Mouse (Mus musculus) MEL-GATA-1-ER (cell line): ENCODE data around the gene Efna4.

Experiments used
- DNase-seq: peaks from one replicate; pipeline ENCODE4 v3.0.0-alpha.2; 2012; ENCODE audit warnings: low read depth; ENCODE audit errors: extremely low read depth

Efna4 gene

DNA sequence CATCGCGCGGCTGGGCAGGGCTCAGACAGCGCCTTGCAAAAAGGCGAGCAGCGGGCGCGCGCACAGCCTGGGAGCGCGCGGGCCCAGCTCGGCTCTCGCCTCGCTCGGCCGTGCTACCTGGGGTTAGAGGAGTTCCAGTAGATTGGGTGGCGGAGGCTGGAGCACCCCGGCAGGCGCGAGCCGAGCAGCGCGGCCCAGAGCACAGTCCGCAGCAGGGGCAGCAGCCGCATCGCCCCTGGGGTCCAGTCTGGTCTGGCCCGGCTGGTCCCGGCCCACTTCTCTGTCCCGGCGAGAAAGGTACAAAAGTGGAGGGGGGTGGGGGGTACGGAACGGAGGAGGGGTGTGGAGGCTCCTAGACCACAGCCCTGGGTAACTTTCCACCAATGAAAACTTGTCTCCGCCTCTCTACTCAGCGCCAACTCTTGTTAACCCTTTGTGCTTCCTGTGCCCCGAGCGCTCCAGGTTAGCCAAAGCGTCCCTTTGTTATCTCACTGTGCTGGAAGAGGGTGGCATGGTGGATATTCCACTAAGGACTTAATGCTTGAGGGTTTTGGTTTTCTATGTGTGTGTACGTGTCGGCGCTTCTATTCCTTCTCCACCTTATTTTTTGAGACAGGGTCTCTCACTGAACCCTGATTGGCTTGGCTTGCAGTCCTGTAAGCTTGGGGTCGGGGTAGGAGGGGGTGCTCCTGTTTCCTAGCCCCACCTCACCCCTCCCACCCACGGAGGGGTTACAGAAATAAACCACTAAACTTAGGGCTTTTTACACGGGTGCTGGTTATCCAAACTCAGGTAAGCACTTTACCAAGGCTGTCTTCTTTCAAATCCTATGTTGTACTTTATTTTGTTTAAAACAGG lies at the start of gene Efna4:
Gene Efna4, minus strand, starts transcription at position 308 of the 858 bp plus-strand sequence.
- peak; percentile 69 for DNase-seq

DNA sequence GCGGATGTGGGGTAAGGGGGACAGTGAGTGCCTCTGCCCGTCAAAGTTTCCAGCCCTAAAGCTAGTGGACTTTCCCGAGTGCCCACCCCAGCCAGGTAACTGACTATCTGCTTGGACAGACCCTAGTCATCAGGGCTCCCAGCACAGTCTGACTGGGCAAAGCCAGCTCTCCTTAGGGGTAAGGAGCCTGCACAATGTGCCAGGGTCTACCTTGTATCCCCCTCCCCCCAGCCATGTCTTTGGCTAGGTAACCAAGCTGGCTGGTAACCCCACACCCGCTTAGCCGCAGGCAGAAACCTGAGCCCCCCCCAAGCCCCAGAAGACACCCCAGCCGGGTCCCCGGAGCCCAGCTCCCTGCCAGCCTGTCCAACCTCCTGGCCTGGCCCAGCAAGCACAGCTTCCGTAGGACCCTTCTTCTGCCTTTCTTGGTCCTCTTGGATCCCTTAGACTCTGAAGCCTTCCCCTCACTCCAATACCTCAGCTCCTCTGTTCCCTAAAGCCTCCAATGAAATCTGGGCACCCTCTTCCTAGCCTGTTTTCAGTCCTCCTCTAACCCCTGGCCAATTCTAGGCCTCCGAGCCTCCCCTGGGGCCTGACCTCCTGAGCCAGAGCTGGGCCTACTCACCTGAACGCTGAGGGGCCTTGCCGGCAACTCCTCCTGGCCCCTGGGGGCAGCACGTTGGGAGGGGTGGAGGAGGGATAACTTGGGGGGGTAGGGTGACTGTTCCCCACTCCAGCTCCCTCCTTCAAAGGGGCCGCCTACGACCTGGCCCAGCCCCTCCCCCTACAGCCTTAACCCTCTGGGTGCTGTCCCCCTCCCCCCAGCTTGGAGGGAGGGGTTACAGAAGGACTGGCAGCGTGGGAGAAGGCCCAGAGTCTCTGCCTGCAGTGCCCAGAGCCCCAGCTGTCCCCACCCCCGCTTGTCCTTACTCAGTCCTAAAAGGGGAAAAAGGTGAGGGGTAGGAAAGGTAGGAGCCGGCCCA lies 48.9 kb upstream of the Efna4 start:
- no peak for DNase-seq

DNA sequence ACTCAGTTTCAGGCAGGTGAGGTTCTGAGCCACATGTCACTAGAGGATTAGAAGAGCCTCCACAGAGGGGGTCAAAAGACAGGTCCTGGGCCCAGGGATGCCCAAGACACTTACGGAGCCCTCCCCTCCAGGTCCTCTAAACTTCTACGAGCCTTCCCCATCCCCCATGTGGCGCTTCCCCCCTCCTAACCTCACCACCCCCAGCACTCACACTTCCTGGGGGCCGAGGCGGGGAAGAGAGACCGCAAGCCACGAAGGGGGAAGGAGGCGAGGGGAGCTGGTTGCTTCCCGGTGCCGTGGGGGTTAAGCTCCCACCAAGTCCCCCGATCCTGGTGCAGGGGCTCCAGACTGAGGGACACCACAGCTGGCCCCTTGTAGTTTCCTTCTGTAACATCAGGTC lies 47.6 kb upstream of the Efna4 start:
- no peak for DNase-seq

DNA sequence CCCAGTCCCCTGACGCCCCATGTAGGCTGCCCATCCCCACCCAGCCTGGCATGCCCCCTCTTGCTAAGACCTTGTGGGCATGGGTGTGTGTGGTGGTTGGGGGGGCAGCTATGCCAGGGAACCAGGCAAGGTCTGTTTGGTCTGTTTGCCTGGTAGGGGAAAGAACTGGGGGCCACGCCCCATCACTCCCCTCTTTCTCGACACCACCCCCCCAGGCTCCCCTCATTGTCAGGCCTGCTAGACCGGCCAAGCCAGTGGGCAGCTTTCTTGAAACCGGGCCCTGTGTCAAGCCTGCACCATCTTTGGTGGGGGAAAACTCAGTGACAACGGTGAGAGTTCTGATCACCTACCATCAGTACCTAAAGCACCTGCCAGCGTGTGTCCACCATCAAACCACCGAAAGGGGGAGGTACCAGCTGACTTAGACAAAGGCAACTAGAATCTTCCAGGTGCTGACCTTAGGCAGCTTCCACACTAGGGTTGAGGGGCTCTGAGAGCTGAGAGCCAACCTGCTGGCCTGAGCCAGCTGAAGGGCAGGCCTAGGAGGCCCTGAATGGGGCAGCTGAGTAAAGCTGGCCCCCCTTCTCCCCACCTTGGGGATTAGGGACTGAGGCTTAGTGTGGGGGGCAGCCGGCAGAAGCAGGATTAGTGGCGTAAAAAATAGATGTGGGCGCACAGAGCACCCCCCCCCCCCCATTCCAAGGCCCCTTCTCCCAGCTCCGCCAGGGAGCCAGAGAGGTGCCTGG lies 46.7 kb upstream of the Efna4 start:
- DNase-seq: no peak

DNA sequence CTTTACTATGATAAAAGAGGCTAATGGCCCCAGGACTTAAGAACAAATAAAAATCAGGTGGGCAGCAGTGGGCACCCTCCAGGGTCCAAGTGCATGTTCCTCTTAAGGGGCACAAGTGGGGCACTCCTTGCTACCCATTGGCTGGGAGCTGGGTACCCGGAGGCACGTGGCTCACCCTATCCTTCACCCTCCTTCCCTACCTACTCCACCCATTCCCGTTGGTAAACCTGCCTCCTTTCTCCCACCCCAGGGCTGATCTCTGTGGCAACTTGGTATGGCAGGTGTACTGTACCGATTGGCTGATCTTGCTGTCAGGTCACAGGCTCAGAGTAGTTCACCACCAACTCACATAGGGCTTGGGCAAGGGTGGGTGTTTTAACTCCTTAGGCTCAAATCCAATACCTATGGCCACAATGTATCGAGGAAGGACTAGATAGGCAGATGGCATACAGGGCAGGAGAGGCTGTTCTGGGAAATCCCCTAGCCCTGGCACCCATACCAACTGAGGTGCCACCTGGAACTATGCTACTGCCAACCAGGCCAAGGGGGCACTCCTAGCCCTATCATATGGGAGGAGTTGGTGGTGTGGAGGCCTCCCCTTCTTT lies 45.9 kb upstream of the Efna4 start:
- DNase-seq: no peak

DNA sequence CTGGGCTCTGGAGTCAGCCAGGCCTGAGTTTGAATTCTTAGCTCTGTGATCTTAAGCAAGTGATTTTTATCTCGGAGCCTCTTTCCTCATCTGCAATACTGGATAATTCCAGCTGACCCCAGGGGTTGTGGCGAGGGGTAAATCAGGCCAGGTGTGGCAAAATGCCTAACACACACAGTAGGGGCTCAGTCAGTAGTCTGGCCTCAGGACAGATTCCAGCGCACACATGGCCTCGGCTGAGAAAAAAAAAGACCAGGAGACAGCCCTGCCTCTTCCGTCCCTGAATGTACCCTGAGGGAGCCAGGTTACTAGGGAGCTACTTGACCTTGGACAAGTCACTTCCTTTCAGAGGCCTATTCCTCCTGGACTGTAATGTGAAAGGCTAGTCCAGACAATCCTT lies 45.1 kb upstream of the Efna4 start:
- DNase-seq: no peak

DNA sequence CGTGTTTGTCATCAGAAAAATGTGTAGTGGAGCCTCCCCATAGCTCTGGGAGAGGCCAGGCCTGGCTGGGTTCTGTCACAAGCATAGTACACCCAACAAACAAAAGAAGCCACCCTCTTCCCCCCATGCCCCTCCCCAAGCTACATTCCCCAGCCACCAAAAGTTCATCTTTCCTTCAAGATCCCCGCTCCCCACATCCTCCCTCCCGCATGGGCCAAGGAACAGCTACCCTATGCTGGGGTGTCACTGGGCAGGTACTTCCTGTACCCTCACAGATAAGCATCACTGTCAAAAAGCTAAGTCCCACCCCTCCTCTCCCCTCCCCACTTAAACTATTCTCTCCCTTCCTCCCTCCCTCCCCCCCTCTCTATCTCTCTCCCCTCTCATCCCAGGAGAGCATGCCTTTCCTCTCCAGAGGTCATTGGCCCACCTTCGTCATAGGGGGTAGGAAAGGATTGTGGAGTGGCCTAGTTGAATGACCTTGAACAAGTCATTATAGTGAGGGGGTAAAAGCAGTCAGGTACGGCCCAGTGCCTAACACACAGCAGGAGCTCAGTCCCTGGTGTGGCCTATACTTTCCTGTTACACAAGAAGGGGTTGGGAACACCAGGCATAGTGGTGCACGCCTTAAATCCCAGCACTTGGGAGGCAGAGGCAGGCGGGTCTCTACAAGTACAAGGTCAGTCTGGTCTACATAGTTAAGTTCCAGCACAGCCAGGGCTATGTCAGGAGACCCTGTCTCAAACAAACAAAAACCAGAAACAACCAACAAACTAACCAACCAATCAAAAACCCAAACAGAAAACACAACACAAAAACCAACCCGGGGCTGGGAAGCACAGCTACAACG lies 44.4 kb upstream of the Efna4 start:
- DNase-seq: no peak

DNA sequence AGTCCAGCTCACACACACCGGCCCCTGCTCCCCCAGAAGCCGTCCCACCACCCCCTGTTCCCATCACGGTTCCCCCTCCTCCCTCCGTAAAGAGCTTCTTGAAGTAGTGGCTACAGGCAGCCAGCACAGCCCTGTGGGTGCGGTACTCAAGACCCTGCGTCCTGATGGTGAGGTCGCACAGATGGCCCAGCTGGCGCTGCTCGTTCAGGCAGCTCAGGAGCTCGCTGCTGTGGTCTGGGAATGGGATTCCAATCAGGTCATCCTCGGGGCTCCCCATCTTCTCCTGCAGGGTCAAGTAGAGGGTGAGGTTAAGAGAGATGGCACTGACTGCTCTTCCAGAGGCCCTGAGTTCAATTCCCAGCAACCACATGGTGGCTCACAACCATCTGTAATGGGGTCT lies 43.4 kb upstream of the Efna4 start:
- no peak for DNase-seq

DNA sequence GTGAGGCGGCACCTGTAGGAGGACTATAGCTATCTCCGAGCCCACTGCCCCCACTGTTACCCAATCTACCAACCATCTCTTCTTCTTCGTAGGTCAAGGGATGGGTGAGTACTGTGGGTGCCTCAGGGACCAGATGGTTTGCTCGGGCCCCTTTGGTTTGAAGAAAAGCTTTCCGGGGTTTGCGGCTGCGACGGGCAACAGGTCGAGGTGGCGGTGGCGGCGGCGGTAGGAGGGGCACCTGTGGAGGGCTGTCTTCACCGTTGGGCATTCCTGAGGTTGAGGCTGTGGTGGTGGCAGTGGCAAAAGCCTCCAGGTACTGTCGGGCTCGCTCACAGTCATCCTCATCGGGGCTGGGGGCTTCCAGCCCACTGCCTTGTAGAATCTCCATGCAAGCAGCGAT lies 42.9 kb upstream of the Efna4 start:
- DNase-seq: no peak

DNA sequence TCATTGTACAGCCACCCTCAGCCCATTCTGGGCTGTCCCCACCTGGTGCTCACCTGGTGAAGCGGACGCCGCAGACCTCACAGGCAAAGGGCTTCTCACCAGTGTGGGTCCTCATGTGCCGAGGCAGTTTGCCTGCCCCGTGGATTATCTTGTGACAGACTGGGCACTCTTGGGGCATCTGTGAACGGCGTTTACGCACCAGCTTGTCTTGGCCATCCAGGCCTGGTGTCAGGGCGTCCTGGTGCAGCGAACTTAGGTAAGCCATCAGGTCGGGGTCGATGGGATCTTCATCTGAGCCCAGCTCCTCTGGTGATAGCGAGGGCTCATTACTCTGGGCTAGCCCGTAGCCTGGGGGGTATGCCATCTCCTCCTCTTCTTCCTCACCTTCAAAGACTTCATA lies 42.5 kb upstream of the Efna4 start:
- no peak for DNase-seq

DNA sequence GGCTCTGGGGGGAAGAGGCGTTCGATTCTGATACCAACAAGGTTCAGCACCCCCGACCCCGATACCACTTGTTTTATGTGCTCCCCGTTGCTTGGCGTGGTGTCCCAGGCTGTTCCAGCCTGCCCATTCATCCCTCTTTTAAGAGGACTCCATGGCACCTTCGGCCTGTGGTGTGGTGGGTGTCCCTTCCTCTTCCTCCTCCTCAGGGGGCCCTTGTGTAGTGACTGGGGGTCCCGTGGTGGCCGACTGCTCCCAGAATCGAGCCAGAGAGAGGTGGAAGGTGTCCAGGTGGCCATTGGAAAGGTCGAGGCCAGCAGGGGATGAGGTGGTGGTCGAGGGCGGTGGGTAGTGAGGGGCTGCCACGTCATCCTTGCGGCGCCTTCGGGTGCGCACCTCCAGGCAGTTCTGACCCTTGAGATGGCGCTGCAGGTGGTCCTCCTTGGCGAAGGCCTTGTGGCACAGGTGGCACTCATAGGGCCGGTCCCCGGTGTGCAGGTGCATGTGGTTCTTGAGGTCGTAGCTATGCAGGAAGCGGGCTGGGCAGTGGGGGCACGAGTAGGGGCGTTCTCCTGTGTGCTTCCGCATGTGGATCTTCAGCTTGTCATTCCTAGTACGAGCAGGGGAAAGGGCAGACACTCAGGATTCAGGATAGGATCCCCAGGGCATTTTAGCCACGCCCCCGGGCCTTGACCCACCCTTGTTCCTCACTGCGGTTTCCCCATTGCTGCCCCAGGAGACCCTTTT lies 41.7 kb upstream of the Efna4 start:
- DNase-seq: no peak

DNA sequence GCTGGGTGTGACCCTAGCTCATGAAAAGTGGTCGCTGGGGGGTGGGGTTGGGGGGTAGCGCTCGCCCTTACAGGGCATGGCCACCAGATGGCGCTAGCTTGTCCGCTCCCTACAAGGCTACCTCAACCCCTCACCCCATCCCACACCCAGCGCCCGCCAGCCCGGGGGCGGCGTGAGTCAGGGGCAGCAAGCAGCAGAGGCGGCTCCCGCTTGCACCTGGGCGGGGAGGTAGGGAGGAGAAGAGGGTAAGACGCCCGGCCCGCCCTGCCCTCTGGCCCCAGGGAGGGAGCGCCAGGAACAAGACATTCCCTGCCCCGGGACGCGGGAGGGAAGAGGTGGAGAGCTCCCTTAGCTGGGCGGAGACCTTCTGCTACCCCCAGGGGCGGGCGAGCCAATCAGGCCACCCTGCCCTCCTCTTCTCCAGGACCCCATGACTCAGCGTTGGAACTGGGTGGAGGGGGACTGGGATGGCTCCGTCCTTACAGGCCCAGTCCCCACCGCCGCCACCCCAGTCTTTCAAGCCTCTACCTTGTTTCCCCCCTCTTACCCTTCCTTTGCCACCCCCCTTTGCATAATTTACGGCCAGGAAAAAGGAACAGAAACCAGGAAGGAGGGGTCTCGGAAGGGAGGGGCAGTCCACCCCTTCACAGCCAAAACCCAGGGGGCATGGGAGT lies 40.7 kb upstream of the Efna4 start:
- no peak for DNase-seq

DNA sequence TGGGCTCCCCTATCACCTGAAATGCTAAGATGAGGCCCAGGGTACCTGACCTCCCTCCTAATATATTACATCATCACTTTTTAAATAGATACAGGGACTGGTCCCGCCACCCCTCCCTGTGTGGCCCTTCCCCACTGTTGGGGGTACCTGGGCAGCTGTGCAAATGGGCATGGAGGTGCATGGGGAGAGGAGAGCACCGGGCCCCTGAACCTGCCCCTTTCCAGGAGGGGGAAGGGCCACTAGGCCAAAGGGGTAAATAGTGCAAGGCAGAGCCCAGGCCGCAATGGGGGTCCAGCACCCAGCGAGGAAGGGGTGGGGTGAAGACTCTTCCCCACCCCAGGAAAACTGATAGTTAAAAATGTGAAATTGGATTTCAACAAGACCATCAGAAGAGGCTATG lies 40.0 kb upstream of the Efna4 start:
- no peak for DNase-seq

DNA sequence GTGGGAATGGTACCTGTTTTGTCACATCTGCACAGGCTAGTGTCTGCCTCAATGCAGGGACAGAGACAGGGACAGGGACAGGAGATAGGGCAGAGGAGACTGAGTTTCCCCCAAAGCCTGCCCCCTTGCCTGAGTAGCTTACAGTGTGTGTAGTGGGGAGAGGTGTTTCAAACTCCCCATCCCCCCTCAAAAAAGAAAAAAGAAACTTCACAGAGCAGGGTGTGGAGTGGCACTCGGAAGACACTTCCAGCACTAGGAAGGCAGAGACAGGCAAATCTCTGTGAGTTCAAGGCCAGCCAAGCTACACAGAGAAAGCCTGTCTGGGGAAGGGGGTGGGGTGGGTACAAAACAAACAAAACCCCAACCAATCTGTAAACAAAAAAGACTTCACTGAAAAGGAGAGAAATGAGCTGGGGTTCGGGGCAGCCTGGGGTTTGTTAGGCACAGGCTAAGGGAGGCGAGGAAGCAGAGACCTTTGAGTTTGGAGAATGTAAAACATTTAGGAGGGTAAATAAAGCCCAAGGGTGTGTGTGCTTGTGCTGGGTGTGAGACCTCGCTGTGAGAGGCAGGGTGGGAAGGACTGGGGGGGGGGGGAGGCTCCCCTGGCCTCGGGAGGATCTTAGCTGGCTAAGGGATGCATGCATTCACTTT lies 35.9 kb upstream of the Efna4 start:
- no peak for DNase-seq

DNA sequence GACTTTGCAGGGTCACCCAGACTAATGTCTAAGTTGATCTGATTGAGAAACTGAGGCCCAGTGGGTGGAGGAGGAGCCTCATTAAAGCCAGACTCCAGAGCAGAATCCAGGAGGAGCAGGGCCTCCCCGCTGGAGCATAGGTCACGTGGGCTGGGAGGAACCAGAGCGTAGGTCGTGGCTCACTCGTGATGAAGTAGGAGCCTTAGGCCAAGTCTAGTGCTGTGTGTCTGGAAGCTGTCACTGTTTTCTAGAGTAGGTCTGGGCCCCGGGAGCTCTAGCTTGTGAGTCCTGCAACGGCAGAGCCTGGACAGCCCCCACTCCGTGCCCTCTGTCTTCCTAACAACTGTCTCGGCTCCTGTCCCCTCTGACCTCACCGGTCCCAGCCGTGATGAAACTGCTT lies 29.5 kb upstream of the Efna4 start:
- DNase-seq: no peak

DNA sequence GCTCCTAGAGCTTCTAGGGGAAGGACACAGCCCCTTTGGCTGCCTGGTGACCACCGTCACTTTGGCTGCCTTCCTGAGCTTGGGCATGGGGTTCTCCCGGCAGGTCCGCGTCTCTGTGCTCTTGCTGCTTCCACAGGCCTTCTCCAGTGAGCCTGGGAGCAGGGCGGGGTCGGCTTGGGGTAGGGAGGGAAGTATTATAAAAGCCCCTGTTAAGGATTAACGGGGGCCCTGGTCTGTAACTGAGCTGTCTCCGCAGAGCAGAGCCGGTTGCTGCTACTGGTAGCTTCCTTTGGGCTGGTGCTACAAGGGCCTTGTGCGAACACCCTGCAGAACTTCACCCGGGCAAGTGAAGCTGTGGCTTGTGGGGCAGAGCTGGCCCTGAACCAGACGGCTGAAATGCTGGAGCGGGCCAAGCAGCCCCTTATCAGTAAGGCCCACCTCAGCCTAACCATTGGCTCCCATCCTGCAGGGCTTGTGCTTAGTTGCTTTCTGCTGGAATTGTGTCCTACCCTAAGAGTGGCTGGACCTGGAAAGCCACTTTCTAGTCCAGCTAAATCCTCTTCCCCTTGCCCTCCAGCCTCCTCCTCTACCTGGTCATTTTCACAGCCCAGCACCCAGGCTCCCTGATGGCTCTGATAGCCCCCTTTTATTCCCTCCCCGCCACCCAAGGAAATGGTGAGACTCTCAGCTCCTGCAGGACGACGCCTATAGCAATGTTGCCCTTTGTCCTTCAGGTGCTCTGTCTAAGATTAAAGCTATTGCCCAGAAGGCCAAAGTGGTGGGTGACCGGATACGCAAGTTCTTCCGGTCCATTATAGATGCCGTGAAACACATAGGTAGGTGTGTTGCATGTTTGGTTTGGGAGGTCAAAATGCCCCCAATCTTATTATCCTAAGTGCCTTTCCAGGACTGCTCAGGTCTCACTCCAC lies 27.9 kb upstream of the Efna4 start:
- DNase-seq: no peak

DNA sequence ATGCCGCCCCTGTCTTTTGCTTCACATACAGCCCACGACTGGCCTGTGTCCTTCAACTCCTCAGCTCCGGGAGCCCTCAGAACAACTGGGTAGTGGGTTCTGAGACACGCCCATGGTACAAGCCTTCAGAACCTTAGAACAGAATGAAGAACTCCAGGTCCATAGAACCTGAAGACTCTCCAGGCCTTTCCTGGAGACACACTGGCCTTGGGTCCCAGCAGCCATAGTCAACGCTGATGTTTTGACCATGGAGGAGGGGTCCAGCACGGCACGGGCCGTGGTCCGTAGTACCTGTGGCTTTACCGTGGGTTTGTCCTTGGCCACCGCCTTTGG lies 27.3 kb upstream of the Efna4 start, which contains the start of gene Dcst1:
Gene Dcst1, minus strand, starts transcription at position 101 of the 333 bp plus-strand sequence.
- no peak for DNase-seq
